Mouse (Mus musculus): ENCODE measurements at regions not wholly inside any gene's neighbourhood (a gene's known extent, or its start where the extent isn't known, plus 50 kb on each side); places are given as distances from the start of the nearest gene placed in this dataset.

DNA sequence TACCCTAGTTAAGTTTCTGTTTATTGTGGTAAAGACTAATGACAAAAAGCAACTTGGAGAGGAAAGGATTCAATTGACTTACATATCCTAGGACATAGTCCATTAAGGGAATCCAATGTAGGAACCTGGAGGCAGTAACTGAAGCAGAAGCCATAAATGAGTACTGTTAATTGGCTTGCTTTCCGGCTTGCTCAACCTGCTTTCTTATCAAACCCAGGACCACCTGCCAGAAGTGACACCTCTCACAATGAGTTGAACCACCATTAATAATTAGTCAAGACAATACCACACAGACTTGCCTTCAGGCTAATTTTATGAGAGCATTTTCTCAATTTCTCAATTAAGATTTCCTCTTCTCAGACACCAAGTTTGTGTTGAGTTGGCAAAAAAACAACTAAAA, 148.8 kb downstream of the Ccser2 start:
- DNase-seq (ENCODE audit: low spot score in 2 of 2) = no peak

DNA sequence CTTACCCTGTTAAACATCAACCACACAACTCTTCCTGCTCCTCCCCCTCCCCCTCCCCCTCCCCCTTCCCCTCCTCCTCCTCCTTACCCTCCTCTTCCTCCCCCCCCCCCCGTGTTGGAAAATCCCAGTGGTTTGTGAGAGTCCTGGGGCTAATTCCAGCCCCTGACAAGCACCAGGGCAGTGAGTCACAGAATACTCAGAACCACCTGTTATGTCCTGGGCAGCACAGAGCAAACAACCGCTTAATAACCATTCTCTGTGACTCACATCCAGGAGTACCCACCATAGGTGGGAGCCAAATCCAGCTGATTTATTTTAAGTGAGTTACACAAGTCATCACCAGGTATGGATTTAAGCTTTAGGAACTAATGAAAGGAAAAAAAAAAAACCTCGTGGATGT, 166.2 kb downstream of the Ccser2 start:
- DNase-seq (ENCODE audit: low spot score in 2 of 2) = no peak

DNA sequence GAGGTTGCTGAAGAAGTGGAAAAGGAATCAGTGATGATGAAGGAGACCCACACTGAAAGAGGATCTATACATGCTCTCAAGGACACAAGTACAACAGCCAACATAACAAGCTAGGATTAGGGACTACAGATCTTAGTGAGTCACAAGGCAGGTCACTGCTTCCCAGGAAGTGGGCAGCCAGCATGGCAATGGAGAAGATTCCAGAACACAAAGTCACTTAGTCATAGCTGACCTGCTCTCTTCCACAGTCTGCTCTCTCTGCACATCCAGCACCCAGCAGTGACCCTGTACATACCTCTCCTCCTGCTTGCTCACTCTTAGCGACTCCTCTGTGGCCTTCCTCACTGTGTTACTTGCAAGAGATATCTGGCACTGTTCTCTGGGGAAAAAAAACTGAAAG, 168.8 kb downstream of the Ccser2 start:
- DNase-seq (ENCODE audit: low spot score in 2 of 2) = no peak

DNA sequence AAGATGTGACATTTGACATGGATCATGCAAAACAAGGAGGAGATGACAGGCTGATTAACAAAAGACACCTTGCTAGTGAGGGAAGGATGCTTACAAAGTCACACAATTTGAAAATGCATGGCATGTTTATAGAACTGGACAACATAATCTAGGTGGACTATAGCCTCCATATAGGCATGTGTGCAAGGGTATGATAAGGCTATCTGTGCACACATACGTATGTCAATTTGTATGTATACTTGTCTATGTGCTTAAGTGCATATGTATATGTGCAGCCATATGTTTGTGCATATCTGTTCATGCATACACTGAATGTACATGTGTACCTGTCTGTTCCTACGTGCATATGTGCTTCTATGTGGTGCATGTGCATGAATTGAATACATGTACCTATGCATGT, 186.7 kb downstream of the Ccser2 start:
- DNase-seq (ENCODE audit: low spot score in 2 of 2) = no peak

DNA sequence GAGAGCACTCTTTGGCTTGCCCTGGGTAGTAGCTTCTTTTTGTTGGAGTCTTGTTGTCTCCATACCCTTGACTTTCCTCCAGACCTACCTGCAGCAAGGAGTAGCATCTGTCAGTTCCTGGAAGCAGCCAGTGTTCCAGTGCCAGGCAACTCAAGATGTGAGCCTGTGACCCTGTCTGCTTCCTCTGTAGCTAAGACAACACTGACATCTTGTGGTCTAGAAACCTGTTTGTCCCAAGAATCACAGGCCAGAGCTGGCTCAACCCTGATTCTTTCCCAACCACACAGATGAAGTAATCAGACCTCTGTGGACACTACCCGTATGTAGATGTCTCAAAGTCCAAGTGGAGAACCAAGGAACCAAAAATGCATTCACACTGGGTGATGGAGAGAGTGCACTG, 189.6 kb downstream of the Ccser2 start:
- peak; percentile 41 to 44 for DNase-seq (ENCODE audit: low spot score in 2 of 2)

DNA sequence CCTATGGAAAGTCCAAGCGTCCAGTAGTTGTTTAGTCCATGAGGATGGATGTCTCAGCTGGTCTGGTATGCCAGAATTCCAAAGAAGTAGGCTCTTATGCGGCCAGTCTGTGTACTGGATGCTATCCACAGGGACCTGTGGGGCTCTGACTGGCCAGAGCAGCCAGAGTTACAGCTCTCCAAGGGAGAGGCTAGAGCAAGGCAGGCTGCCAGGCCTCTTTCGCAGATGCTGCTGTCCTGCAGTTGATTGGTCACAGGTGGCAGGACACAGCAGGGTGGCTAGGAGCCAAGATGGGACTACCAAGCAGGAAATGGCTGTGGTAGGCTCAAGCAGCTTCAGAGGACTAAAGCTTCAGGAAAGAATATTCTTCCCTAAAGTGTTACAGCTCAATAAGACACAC, 194.2 kb downstream of the Ccser2 start:
- no peak for DNase-seq (ENCODE audit: low spot score in 2 of 2)

DNA sequence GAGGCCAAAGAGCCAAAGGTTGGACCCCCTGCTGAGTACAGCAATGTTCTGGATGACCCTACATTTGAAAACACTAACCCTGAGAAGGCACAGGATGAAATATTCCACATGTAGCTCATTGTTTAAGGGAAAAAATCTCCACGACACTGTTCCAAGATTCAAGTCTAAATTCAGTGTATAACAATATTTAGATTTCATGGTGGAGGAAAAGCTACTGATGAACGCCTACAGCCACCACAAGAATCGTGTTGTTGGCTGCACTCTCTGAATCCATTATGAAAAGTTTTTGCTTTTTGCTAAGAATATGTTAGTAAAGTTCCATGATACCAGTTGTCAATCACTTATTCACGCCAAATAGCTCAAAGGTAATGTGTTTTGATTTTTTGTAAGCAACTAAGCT, 204.2 kb downstream of the Ccser2 start:
- no peak for DNase-seq (ENCODE audit: low spot score in 2 of 2)

DNA sequence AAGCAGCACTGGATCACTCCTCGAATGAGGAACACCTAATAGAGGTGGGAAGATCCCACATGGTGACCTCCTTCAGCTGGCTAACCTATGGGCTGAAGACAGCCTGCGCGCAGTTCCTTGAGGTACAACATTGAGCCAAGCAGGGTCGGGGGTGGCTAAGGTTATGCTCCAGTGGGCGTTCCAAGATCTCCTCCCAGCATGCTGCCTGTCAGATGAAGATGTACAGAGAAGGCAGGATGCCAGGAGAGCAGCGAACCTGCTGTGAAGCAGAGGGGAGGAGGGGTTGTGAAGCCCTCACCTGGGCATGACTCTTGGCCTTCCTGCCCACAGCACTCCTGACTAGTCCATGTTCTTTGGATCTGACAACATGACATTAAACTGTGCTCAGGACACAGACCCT, 212.5 kb downstream of the Ccser2 start:
- no peak for DNase-seq (ENCODE audit: low spot score in 2 of 2)

DNA sequence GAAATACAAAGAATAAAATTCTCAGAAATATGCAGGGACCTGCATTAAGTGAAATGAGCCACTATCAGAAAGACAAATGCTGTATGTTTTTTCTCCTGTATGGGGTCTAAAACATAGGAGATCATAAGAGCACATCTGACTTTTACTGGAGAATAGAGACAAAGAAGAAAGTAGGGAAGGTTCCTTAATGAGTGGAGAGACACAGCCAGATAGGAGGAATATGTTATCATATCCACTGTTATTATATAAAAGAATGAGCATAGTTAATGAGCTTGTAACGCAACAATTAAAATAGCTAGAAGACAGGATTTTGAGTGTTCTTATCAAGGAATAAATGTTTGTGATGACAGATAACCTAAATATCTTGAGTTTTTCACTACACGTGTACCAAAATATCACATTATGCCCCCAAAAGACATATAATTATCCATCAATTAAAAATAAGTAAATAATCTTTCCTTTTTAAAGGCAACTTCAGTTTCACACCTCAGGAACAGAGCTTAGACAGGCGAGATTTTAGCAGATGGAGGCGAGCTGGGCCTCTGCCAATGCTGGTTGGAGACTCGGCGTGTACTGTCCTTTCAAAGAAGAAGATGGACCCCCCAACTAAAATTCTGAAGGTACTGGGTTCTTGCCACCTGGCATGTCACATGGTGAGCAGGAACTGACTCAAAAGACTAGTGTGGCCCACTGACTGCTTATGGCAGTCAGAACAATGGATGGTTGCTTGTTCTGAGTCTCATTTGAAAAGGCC, 220.3 kb downstream of the Ccser2 start:
- DNase-seq (ENCODE audit: low spot score in 2 of 2) = peak; percentile 63 to 64

DNA sequence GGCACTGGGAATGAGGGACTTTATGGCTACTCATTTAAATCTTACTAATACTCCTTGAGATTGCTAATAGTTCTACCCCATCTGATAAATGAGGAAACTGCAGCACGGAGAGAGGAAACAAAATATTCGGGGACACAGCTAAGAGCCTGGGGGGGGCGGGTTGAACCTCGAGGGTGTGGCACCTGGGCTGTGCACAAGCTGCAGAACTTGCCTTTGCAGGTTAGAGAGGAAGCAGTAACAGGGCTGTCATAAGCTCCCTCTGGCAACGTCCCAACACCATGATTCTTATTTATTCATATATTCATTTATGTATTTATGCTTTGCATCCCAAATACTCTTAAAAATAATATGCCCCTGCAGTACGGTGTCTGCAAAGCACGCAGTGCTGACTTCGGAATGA, 237.5 kb downstream of the Ccser2 start:
- no peak for DNase-seq (ENCODE audit: low spot score in 2 of 2)

DNA sequence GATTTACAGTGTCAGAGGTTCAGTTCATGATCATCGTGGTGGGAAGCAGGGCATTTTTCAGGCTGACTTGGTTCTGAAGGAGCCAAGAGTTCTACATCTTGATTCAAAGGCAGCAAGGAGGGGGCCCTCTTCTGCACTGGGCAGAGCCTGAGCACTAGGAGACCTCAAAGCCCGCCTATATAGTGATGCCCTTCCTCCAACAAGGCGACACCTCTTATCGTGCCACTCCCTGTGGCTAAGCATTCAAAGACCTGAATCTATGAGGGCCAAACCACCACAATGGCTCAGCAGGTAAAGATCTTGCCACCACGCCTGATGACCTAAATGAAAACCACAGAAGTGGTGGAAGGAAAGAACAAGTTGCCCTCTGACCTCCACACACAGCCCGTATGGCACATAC, 242.5 kb downstream of the Ccser2 start:
- no peak for DNase-seq (ENCODE audit: low spot score in 2 of 2)

DNA sequence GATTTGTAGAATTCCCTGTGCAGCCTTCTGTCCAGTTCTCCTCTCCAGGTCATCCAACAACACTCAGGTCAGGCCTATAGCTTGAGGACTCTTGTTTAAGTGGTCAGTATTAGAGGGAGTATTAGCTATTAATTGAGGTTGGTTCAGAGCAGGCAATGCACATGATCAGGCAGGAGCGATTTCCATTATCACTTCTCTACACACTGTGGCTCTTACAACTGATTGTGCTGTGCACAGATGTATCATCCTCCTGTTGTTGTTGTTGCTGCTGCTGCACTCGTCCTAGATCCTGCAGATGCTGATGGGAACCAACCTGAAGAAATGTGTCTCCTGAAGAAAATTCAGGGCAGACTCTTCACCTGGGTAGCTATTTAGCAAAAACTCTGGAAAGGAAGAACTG, 252.9 kb downstream of the Ccser2 start:
- no peak for DNase-seq (ENCODE audit: low spot score in 2 of 2)

DNA sequence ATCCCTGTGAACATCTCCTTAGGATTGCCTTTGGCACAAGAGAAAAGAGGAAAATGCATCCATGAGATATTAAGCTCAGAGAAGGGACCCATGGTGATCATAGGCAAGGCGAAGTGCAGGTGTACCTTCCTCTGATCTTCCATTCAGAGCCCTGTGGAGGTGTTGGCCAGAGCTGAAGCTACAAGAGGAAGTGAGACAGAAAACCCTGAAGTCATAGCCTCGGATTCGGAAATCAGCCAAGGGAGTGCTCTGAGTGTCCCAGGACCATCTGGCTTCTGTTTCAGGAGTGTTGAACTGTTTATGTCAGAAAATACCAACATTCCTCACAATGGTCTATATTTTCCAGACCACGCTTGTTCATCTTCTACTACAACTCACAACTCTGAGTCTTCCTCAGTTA, 271.6 kb downstream of the Ccser2 start:
- no peak for DNase-seq (ENCODE audit: low spot score in 2 of 2)

DNA sequence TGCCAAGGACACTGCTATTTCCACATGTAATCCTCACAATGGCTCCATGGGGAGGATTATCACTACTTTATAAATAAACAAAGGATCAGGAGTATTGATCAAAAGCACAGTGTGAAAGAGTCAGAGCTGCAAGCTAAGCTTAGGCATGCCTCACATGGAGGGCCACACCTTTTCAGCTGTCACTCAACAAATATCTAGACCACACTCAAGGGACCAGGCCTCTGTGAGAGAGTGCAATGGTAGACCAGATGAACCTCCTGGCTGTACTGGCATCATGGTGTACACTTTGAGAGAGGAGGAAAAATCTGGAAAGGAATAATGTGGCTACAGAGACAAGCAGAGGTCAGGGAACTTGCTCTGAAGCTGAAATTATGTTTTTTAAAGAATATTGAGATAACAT, 276.6 kb downstream of the Ccser2 start:
- no peak for DNase-seq (ENCODE audit: low spot score in 2 of 2)

DNA sequence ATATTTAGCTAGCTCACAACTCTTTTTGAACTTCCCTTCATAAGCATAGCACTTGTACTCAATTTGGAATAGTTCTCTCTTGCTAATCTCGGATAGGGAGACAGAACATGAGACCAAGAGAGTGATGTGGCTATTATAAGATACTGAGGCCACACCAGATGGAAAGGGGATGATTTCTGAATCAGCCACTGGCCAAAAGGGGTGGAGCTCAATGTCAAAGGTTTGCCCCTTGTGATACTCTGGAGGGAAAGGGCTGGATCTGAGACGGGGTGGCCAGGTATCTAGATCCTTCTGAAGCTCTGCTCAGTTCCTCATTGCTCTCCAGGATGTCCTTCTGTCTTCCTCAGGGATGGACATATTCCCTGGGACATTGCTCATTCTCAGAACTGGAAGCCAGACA, 277.6 kb downstream of the Ccser2 start:
- DNase-seq (ENCODE audit: low spot score in 2 of 2) = no peak

DNA sequence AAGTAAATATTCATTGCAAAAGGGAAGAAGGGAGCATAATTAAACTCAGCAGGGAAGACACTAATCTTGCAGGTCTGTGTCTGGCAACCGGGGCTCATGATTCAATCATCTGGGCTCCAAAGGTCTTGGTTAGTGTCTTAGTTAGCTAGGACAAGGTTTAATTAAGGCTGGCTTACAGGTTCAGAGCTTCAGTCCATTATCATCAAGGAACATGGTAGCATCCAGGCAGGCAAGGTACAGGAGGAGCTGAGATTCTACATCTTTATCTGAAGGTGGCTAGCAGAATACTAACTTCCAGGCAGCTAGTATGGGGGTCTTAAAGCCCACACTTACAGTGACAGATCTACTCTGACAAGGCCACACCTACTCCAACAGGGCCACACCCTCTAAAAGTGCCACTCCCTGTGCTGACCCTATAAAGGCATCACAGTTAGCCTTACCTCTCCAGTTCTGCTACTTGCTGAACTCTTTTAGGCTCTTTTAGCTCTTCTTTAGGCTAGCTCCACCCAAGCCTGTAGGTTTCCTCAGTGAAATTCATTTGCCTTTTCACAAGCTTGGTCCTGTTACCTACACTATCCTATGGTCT, 309.8 kb downstream of the Ccser2 start:
- no peak for DNase-seq (ENCODE audit: low spot score in 2 of 2)

DNA sequence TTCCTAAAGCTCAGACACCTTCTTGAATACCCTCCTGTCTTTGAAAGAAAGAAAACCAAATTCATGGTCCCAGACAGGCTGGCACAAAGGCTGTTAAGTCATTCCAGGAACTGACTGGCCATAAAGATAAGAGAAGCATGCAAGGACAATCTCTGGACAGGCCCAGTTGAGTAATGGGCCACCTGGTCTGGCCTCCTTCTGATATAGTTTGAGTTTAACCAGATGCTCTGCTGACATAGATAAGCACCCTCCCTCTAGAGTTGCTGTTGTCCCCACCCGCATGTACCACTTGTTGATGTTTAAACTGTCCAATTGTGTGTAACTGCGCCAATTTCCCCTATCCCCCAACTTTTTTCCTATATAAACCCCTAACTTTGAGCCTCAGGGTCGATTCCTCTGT, 310.4 kb downstream of the Ccser2 start:
- DNase-seq (ENCODE audit: low spot score in 2 of 2) = no peak

DNA sequence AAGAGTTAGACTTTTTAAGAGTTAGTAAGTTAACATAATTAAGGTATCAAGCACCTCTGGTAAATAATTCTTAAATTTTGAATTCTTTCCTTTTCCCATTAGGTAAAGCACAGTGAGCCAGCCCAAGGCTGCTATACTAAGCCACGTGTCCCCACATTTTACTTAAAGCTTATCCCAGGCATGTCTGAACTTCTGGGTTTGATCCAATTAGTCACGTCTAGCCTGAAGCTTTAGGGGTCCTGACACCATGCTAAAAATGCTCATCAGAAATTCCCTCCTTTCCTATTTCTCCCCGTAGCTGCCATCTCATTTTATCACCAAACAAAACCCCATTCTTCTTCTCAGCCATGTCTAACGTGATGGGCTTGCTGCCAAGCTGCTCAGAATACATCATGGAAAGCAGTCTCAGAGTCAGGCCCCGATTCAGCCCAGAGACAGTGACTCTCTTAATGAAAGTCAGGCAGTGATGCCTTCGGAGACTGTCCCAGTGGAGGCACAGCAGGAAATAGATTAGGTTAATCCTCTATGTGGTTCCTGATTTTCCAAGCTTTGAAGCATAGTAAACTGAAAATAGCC, 315.5 kb downstream of the Ccser2 start:
- DNase-seq (ENCODE audit: low spot score in 2 of 2) = peak; percentile 63 to 66

DNA sequence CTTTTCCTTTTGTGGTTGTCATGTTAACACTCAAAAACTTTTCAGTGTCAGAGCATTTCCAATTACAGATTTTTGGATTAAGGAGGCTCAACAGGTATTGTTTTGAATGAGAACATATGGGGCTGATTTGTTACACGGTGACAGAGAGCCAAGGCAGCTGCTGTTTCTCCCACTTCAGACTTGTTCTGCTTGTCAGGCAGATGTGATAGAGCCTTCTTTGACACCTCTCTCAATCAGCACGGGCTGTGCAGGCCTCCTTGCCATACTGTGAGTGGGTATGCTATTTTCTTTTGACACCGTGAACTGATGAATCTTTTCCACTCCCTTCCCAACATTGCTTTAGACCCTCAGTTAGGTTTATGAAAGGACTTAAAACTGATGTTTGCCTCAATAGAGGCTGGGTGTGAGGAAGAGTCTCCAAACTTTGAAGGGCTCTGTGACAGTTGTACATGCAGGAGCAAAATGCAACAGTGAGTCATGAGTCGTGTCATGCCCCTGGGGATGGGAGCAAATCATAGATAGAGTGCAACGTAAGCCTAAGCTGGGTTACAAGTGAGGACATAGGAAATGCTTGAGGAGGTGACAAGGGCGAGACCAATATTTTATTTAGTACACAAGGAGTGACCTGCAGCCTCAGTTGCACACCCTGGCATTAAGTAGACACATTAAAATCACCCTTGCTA, 317.4 kb downstream of the Ccser2 start:
- DNase-seq (ENCODE audit: low spot score in 2 of 2) = peak; percentile 17 to 23

DNA sequence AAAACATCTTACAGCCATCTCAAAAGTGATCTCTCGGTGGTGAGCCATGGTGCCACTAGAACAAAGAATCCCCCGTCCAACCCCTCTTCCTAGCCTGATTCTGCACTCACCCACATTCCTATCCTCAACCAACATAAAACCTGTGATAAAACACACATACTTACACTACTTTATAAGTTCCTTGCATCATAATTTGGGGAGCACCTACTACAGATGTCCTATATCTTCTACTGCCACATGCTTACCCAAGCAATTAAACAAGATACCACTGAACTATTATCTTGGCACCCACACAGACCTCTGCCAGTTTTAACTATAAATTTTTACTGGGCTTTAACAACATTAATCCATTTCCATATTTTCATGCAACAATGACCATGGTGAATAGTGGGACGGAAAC, 321.9 kb downstream of the Ccser2 start:
- no peak for DNase-seq (ENCODE audit: low spot score in 2 of 2)

DNA sequence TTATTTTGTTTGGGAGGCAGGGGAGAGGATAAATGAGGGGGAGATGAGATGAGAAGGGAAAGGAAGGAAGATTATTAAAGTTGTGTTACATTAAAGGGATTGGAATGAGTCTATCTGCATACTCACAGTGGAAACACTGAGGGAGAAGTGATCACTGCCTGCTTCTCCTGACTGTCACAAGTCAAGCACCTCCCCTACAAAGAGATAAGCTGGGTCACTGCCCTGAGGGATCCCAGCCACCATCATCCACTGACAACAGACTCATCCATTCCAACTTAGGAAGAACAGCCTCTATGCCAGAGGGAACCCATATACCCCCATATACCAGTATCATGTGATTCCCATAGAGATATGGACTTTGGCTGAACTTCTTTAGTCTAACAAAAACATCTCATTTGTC, 322.3 kb downstream of the Ccser2 start:
- no peak for DNase-seq (ENCODE audit: low spot score in 2 of 2)

DNA sequence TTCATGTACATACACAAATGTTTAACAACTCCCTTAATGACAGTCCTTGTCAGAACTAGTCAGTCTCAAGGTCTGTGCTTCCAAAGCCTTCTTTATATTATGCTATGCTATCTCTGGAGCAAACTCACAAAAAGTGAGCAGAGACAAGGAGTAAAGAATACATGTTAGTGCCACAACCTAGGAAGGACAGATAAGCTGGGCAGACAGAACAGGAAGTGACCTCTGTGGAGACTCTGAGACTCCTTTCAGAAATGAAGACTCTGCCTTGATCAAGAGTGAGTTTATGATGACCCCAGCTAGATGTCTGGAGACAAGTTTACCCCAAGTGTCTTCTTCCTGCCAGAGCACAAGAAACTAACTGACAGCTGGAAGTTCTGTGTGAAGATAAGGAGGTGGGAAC, 343.8 kb downstream of the Ccser2 start:
- no peak for DNase-seq (ENCODE audit: low spot score in 2 of 2)

DNA sequence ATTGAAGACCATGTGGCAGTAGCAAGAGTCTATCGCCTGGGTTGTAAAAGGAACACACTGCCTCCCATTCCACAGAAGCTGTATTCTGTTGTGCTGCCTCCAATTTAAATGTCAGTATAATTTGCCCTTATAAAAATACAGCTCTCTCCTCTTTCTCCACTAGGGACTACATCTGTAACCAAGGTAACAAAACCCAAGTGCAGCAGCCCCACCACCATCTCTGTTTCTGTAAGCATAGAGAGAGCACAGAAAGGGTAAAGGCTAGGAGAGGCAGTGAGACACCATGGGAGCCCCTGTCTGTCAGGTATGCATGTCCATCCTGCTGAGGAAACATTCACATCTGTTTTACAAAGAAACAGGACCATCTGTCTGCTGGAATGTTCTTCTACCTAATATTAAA, 344.4 kb downstream of the Ccser2 start:
- DNase-seq (ENCODE audit: low spot score in 2 of 2) = peak in 1 of 2 experiments; percentile 26

All from right cerebral cortex, postnatal 10 days (tissue).